Mouse (Mus musculus) erythroblast, adult 5-6 weeks (primary cell): Measurements from ENCODE around the gene Rnf40. TPM values are rescaled to one million over a fixed set of nuclear protein-coding genes. Genes with fewer than 3 reads are reported as not detected.

Experiments used
- ATAC-seq: replicated peaks from 2 replicates; pipeline ENCODE4 v1.8.0; 2016; ENCODE audit warnings: moderate number of reproducible peaks, mild to moderate bottlenecking, moderate TSS enrichment, inconsistent platforms; ENCODE audit not compliant: poor library complexity, low FRiP score, severe bottlenecking
- total RNA-seq, 2 experiments: library from RNA; stranded (forward) in 1 of 2; stranded (reverse) in 1 of 2; fragments of 150-400 nt in 1 of 2; fragments of 200-764, 138-1000 nt in 1 of 2; gene quantifications; 2 replicates each; pipeline versions ENCODE4 v1.2.3 to v1.2.4; 2015 to 2017; ENCODE audit warnings: low replicate concordance in 2 of 2

Rnf40 gene
- 17.1 and 18.1 TPM in 2 replicates for total RNA-seq (2015; ENCODE audit: low replicate concordance)
- 41.8 and 86.0 TPM in 2 replicates for total RNA-seq (2017; ENCODE audit: low replicate concordance)

GRCm38 (mm10) chr7:127588011-127588871 is at the start of gene Rnf40, which contains the start of gene Ccdc189:
Gene Rnf40 (plus strand): TSS chr7:127588767.
Gene Ccdc189 (minus strand): TSS chr7:127588595.
- ATAC-seq = peak; percentile 85

GRCm38 (mm10) chr7:127541671-127542070 is 46.9 kb upstream of the Rnf40 start:
- ATAC-seq = no peak

- no peak for ATAC-seq
These were observed 39.3 kb upstream of the Rnf40 start for GRCm38 (mm10) chr7:127549116-127549835.

- no peak for ATAC-seq
These were observed 37.0 kb upstream of the Rnf40 start for GRCm38 (mm10) chr7:127551558-127551957.

GRCm38 (mm10) chr7:127560580-127560979 is 28.0 kb upstream of the Rnf40 start:
- 0 out of 2 replicates have a peak, but pooled peaks have one; percentile 20 for ATAC-seq

GRCm38 (mm10) chr7:127561340-127561858 is 27.2 kb upstream of the Rnf40 start, which contains the start of gene Tmem265:
Gene Tmem265 (plus strand): TSS chr7:127561390.
- no peak for ATAC-seq

GRCm38 (mm10) chr7:127564381-127565150 is 24.0 kb upstream of the Rnf40 start:
- no peak for ATAC-seq

- peak; percentile 98 for ATAC-seq
These were observed 15.6 kb upstream of the Rnf40 start, which contains the start of gene Phkg2 for GRCm38 (mm10) chr7:127572895-127573471. Gene Phkg2 (plus strand): TSS chr7:127573340.

- ATAC-seq = peak; percentile 17
These were observed 15.0 kb upstream of the Rnf40 start for GRCm38 (mm10) chr7:127573503-127574008.

- ATAC-seq = no peak
These were observed 14.5 kb upstream of the Rnf40 start for GRCm38 (mm10) chr7:127574115-127574514.

- ATAC-seq = no peak
These were observed 5.3 kb upstream of the Rnf40 start for GRCm38 (mm10) chr7:127583260-127583659.

GRCm38 (mm10) chr7:127585031-127585430 is 3.5 kb upstream of the Rnf40 start:
- ATAC-seq = no peak

- ATAC-seq = peak; percentile 67
These were observed 2.4 kb upstream of the Rnf40 start for GRCm38 (mm10) chr7:127586149-127586548.

GRCm38 (mm10) chr7:127587196-127587595 is 1.4 kb upstream of the Rnf40 start:
- ATAC-seq = no peak

GRCm38 (mm10) chr7:127588901-127589300 is 334 bp downstream of the Rnf40 start:
- no peak for ATAC-seq

- no peak for ATAC-seq
These were observed 1.1 kb downstream of the Rnf40 start for GRCm38 (mm10) chr7:127589637-127590036.

GRCm38 (mm10) chr7:127591108-127591507 is 2.5 kb downstream of the Rnf40 start:
- ATAC-seq = no peak

GRCm38 (mm10) chr7:127592575-127592974 is 4.0 kb downstream of the Rnf40 start:
- ATAC-seq = no peak

GRCm38 (mm10) chr7:127596747-127597146 is 8.2 kb downstream of the Rnf40 start:
- no peak for ATAC-seq
